Mouse (Mus musculus) spleen, postnatal 4 days (tissue): ENCODE measurements around the gene 5330417H12Rik.

Experiments used
- DNase-seq, 2 experiments: peaks; one replicate each; pipeline ENCODE4 v3.0.0; 2022; ENCODE audit warnings: low spot score in 2 of 2

The 5330417H12Rik gene

DNA sequence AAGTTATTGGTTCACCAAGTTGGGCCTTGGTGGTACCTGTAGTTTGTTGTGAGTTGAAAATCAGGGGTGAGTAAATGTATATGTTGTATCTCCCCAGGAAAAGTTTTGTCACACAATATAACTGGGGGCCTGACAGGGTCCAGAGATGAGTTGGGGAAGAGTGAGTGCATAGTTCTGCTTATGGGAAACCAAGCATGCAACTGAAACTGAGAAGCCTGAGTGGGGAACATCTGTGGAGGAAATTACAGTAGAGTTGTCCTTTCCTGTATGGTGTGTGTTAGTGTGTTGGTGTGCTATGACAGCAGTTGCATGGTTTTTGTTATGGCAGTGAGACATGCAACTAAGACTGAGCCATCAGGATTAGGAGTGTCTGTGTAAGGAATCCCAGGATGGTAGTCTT is 3.4 kb upstream of the 5330417H12Rik start:
- no peak for DNase-seq

- no peak for DNase-seq
Measured at GRCm38 (mm10) chr7:107625781-107626180, 820 bp upstream of the 5330417H12Rik start.

GRCm38 (mm10) chr7:107624432-107624831 is 529 bp downstream of the 5330417H12Rik start:
- no peak for DNase-seq

DNA sequence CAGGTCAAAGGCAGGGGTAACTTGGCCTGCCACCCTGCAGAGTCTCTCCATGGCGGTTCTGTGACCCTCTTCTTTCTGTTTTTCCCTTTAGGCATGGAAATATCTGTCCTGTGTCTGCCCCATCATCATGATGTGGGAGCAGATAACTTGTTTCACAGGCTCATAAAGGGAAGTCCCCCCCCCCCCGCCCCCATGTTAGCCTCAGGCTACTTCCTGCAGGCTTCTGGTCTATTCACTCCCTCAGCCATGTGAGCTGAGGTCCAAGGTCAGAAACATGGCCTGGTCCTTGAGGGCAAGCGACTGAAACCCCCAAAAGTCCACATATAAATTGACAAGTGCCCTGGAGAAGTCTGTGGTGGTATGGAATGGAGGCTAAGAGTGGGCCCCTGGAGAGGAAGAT is 4.8 kb downstream of the 5330417H12Rik start:
- no peak for DNase-seq

DNA sequence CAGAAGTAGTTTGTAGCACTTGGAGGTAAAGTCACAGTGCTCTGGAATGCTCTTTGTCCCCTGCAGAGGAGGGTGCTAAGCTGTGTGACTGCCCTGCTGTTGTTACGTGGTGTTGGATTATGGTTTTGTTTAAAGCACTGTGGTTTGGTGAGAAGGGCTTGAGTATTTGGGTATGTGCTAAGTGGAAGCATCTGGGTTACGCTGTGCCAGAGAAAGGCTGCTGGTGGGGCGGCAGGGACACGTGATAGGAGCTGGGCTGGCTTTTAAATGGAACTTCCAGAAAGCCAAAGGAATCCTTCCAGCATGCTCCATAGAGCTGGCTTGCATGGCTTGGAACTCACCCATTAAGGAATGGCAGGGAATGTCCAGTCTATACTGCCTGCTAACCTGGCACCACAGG is 5.7 kb downstream of the 5330417H12Rik start:
- DNase-seq, result no peak

- no peak for DNase-seq
Measured at GRCm38 (mm10) chr7:107618028-107618992, 6.7 kb downstream of the 5330417H12Rik start.

GRCm38 (mm10) chr7:107610880-107611279 is 14.1 kb downstream of the 5330417H12Rik start:
- no peak for DNase-seq

DNA sequence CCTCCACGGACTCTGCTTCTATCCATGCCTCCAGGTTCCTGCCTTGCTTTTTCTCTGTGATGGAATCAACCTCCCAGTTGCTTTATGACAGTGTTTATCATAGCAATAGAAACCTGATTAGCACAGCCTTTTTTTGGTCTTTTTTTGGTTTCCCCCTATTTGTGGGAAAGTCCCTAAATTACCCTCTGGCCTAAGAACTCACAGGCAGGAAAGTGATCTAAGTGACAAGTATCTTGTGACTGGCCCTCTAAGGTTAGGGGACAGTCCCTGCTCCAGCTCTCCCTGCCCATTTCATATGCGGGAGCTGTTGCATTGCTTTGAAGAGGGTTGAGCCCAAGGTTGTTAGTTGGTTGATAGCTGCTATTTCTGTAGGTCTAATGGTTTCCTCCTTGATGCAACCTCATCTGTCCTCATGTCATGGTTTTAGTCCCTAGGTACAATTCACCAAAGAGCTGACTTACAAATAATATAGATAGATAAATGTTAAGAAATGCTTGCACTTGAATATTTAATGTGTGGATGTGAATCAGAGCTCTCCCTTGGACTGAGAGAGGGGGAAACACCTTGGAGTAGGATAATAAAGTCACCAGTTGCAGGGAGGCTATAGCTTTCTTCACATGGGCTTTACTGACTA is 15.2 kb downstream of the 5330417H12Rik start:
- DNase-seq, result no peak

- no peak for DNase-seq
Measured at GRCm38 (mm10) chr7:107607766-107608165, 17.2 kb downstream of the 5330417H12Rik start.

- no peak for DNase-seq
Measured at GRCm38 (mm10) chr7:107602913-107603312, 22.0 kb downstream of the 5330417H12Rik start.

DNA sequence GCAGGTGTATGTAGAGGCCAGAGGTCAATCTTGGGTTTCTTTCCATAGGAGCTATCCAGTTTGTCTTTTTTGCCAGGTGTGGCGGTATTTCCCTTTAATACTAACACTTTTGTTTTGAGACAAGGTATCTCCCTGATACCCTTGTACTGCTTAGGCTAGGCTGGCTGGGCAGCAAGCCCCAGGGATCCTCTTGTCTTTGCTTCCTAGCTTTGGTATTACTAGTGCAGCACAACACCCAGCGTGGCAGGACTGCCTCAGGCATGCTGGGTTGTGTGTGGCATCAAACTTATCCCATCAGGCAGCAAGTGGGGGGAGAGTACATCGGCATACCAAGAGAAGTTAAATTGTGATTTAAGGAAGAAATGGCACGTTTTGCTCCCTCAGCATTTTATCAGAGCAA is 22.5 kb downstream of the 5330417H12Rik start:
- DNase-seq, result no peak

DNA sequence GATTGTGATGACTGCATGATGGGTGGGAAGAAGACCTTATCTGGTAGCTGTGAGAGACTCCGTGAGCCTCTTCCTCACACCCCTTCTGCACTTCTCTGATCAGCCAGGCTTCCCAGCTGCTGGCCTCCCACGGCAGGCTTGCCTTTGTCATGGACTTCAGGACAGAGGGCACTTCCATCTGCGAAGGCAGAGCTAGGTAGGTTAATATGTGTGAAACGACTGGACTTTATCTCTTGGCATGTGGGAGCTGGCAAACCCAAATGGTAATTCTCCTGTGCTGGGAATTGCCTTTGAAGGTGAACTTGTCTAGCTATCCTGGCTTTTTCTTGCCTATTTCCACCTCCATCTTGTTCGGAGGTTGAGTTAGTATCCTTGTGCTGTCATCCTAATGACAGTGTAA is 24.3 kb downstream of the 5330417H12Rik start:
- DNase-seq, result no peak

GRCm38 (mm10) chr7:107597956-107598355 is 27.0 kb downstream of the 5330417H12Rik start:
- DNase-seq, result no peak

DNA sequence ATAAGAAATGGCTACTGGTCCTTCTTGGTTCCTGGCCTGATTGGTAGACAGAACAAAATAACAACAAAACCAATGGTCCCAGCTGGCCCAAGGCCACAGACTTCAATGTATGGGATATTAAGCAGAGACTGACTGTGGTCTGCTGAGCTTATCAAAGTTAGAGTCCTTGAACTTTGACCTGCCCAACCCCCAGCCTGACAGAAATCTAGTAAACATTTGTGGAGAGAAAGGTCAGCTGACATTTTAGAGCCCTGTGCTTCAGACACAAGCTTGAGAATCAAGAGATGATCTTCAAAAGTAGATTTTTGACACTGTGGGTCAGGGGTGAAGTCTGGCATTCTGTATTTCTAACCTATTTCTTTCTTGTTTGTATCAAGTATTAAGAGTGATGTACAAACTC is 28.2 kb downstream of the 5330417H12Rik start:
- no peak for DNase-seq

GRCm38 (mm10) chr7:107595426-107595825 is 29.5 kb downstream of the 5330417H12Rik start:
- DNase-seq, result no peak

GRCm38 (mm10) chr7:107594857-107595402 is 30.0 kb downstream of the 5330417H12Rik start, which contains the start of gene Ppfibp2:
Gene Ppfibp2 (plus strand): TSS chr7:107595207.
- DNase-seq, result peak; percentile 93 to 95

DNA sequence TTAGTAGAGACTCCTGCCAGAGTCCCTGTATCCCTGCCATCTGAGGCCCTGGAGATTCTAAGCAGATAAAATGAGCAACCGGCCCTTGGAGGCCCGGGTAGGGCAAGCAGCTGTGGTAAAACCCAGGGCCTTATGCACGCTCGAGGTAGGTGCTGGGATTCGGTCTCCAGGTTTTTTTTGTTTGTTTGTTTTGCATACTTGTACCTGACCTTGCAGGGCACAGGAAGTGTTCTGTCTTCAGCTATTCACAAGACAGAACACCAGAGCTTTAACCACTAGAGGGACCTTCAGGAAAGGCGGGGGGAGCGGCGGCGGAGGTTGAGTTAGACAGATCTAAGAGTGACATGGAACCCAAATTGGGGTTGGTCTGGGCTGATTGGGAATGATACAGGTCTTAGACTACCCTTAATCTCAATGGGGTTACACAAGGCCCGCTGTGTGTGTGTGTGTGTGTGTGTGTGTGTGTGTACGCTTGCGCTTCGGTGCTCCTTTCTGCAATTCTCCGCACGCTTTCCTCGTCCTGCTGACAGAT is 30.6 kb downstream of the 5330417H12Rik start:
- peak; percentile 51 to 78 for DNase-seq

GRCm38 (mm10) chr7:107593904-107594303 is 31.1 kb downstream of the 5330417H12Rik start:
- peak; percentile 46 to 68 for DNase-seq

DNA sequence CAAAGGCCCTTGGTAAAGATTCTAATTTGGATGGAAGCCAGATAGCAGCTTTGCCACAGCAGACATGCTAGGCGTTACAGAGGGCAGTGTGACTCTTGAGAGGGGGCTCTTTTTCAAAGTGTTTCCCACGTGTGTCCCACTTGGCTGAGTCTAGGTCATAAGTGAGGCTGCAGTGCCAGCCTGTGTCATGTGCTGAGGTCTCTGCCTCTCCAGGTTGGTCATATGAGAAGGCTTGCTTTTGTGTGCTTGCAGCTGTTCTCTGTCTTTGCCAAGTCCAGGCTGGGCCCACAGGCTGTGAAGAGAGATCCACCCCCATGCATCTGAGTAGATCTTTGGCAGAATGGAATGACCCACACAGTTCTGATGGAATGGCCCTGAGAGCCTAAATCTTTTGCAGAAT is 32.3 kb downstream of the 5330417H12Rik start:
- DNase-seq, result no peak

DNA sequence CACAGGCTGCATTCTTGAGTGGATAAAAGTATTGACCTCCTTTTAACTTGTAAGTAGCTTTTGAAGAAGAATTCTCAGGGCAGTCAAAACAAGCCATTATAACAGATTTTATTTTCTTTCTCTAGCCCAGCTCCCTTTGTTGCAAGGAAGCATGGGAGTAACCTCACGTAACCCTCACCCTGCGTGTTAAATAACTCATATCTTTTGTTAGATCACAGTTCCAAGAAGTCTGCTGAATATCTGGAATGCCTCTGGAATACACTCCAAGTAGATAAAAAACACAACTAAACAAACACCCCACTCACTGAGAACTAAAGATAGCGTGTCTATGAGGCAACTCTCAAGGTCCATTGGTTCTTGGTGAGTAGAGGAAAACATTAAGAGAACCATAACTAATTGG is 50.7 kb downstream of the 5330417H12Rik start:
- no peak for DNase-seq
